Mouse (Mus musculus): ENCODE measurements at regions not wholly inside any gene's neighbourhood (a gene's known extent, or its start where the extent isn't known, plus 50 kb on each side); places are given as distances from the start of the nearest gene placed in this dataset.

DNA sequence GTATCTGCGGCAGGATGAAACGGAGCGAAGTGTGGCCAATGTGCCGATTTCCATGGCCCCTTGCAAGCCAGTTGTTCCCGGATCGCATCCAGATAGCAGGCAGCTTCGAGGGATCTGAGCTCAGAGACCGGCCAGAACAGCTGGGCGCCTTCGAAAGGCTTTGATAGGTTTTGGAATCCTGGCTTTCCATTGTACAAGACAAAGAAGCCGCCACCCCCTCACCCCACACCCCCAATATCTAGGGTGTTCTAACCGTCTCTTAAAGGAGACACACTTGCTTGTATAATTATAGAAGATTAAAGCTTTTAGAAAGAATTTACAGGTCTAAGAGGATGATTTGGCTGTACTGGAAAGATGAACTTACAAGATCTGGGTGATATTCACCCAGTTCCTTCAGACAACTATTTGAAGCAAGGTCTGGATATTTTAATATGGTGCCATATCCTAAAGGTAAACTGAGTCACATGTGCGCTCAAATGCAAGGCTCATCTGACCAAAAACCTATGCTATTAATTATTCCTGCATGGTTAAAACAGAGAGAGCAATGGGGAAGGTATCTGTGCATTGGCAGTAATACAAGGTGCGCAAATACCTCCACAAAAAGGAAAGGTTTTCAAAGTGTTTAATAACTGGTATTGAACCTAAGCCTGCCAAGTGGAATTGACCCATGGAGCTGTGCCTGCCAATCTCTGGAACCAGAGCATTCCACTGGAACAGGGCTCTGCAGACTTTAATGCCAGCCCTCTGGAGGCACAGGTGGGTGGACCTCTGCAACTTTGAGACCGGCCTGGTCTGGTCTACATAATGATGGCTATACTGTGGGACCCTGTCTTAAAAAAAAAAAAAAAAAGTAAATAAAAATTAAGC, 84.4 kb upstream of the Cpm start:
- intact Hi-C loops (cut with DNase I) = no loop called here
- no peak for DNase-seq (ENCODE audit: low spot score in 2 of 2)

DNA sequence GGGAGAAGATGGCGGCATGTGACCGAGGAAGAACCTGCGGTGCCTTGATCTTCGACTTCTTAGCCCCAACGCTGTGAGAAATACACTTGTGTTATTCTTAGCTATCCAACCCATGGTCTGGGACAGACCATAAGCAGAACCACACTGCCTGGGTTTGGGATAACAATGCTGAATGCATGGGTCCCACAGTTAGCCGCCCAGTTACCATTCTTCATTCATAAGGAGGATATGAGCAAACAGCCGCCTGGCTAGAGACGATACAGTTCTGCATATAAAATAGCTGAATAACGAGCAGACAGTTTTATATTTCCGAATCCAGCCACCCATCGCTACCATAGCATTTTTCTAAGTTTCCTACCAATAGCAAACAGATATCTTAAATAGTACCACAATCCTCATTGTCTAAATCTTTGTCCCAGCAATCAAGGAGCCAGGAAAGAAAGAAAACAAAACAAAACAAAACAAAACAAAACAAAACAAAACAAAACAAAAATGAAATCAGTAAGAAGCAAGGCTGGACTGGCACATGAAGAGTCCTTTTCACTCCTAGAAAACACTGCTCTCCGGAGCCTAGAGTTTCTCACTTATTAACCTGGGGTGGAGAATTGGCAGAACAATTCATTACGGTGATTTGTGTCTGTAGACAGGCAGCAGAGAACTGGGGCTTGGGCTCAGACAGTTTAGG, 85.2 kb upstream of the Cpm start:
- no peak for DNase-seq (ENCODE audit: low spot score in 2 of 2)
- intact Hi-C loops (cut with DNase I) = no loop called here

DNA sequence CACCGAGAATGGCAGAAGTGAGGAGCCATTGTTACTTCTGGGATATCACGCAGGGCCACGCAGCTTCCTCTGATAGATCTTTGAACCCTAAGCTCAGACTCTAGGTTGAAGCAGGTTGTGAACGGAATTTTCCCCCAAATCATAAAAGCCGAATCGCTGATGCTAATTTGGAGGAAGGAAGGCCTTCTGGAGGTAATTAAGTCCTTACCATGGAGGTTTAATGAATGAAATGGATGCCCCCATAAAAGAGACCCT, 85.7 kb upstream of the Cpm start:
- DNase-seq (ENCODE audit: low spot score in 2 of 2) = no peak
- intact Hi-C loops (cut with DNase I) = no loop called here

DNA sequence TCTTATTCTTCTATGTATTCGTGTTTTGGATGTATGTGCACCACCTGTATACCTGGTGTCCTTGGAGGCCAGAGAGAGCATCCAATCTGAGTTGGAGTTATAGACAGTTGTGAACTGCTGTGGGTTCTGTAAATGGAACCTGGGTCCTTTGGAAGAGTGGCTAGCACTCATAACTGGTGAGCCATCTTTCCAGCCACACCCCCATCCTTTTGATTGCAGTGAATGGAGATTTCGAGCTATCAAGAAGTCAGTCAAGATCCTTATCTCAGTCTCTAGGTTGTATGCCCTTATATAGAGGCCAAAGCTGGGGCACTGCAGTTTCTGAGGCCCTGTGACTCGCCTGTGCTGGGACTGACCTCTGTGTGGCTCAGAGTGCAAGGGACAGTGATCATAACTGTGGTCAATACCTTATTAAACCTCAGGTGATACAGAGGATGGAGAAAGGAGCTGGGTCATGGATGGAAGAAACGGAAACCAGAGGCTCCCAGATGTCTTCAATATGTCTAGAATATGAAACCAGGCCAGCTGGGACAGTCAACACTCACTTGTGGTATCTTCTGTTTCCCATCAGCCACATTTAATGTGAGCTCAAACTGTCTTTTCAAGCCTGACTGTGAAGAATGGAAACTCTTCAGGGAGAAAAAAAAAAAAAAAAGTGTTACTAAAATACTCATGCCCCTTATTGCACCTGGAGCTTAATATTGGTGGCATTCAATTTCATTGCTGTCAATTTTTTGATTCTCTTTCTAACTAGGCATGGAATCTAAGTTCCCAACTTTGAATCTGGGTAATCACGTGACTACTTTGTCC, 86.2 kb upstream of the Cpm start:
- intact Hi-C loops (cut with DNase I) = no loop called here

DNA sequence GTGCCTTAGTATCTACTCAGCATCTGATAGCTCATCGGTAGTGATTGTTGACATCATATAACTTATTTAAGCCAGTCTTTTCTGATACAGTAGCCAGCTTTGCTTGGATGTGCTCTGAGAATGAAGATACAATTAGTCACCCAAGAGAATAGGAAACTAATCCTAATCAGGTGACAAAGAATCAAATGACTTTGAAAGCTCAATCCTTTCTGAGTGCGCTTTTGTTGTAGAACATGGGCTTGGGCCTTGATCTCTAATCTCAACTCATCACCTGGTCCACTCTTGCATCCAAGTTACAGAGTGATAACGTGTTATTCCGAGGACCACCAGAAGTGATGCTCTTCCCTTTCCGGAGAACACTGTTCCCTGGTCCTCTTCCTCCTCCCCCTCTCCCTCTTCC, 86.9 kb upstream of the Cpm start:
- intact Hi-C loops (cut with DNase I) = no loop called here
- no peak for DNase-seq (ENCODE audit: low spot score in 2 of 2)

More for the DNA sequence above, 86.2 kb upstream of the Cpm start:
- DNase-seq (ENCODE audit: low spot score in 2 of 2) = no peak

DNA sequence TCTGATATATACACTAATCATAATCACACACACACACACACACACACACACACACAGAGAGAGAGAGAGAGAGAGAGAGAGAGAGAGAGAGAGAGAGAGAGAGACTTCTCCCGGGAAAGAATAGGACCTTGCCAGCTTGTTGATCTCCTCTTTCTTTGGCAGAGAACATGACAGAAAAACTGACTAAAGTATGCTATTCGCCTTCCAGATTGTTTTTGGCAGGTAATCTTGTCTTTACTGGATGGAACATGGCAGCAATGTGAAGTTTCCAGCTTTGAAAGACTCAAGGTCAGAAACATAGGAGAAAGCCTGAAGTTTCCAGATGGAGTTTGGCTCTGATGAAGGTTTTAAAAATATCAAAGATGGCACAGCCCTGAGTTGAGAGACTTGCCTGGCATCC, 87.8 kb upstream of the Cpm start:
- intact Hi-C loops (cut with DNase I) = no loop called here
- DNase-seq (ENCODE audit: low spot score in 2 of 2) = no peak

DNA sequence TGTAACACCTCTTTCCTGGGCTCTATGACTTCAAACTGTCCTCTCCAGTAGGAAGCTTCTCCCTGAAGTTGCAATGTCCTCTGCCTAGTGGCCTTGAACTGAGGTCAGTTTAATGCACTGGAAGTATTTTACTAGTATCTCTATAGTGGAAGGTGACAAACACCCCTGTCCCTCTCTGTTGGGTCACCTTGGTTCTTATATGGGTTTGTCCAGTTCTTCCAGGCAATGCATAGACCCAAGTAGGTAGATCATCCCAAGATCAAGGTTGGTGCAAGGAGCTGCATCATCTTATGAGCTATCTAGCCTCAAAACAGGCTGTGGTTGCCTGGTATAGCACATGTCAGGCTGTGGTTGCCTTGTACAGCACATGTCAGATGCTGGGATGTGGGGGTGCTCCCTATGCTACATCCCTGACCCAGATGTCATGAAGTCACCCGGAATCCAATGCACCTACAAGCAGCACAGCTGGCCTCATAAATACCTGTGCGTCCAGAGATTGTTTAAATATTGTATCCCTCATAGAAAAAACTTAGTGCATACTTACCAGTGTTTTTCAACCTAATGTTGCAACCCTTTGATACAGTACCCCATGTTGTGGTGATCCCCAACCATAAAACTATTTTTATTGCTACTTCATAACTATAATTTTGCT, 88.4 kb upstream of the Cpm start:
- no peak for DNase-seq (ENCODE audit: low spot score in 2 of 2)
- intact Hi-C loops (cut with DNase I) = no loop called here

DNA sequence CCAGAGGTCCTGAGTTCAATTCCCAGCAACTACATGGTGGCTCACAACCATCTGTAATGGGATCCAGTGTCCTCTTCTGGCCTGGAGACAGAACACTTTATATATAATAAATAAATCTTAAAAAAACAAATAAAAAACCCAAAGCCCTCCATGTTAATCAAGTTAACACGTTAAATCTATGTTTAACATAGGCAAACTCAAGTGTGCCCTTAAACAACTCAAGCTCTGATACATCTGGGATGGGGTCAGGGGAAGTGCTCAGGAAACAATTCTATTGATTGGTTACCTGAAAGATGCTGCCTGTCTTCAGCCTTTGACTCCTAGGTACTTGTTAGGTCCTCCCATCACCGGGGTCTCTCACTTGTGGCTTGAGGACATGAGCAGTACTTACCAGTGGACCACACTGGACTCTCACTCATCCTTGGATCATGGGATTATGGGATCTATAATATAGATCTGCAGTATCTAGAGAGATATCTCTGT, 89.1 kb upstream of the Cpm start:
- DNase-seq (ENCODE audit: low spot score in 2 of 2) = no peak
- intact Hi-C loops (cut with DNase I) = no loop called here

DNA sequence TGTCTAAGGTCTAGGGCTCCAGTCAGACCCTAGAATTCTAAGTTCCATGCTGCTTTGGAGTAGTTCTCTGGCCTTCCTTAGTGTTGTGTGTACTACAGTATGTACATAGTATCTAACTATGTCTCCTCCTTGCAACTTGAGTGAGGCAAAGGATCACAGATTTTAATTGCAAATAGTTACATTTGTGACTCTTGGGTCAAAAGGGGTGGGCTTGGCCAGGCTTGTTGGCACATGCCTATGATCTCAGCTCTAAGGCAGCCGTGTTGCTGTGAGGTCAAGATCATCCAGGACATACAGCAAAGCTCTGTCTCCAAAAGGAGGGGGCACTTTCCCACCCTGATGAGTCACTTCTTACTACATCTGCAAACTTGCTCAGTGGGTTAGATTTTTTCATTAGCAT, 89.8 kb upstream of the Cpm start:
- intact Hi-C loops (cut with DNase I) = no loop called here
- no peak for DNase-seq (ENCODE audit: low spot score in 2 of 2)

DNA sequence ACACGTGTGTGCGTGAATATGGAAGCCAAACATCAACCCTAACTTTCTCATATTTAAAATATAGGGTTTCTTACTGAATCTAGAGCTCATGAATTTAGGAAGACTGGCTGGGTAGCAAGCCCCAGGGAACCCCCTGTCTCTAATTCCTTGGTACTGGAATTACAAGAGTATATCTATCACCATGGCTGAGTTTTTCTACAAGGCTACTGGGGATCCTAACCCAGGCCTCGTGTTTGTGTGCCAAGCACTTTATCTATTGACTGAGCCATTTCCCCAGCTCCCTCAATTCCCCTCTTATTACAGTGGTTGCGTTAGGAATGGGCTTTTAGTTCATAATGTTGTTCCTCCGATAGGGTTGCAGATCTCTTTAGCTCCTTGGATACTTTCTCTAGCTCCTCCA, 90.6 kb upstream of the Cpm start:
- intact Hi-C loops (cut with DNase I) = no loop called here
- no peak for DNase-seq (ENCODE audit: low spot score in 2 of 2)

DNA sequence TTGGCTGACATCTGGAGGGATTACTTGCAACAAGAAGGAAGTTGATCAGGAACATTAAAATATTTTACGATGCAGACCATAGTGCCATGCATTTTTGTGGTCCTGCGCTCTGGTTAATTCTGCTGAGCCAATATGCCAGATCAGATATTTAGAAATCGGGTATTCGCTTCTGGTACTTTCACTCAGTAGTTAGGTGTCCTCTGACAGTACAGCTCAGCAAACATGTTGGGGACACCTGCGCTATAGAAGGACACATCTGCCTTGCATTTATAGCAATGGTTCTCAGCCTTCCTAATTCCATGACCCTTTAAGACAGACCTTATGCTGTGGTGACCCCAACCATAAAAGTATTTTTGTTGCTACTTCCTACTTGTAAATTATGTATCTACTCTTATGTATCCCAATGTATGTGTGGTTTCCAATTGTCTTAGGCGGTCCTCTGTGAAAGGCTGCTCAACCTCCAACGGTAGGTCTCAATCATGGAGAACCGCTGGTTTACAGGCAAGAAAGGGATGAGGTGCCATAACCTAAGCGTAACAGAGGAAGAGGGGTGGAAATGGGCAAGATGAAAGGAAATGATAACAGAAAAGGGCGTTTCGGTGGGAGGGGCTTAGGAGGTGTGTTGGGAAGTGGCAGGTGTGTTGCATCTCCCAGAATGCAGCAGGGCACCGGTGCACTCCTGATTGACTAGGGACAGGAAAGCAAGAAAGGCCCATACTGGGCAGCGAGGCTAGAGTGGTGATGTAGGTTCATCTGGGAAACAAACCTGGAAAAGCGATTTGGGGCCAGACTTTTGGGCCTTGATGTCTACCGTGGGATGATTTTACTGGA, 92.3 kb upstream of the Cpm start:
- intact Hi-C loops (cut with DNase I) = no loop called here
- DNase-seq (ENCODE audit: low spot score in 2 of 2) = no peak

DNA sequence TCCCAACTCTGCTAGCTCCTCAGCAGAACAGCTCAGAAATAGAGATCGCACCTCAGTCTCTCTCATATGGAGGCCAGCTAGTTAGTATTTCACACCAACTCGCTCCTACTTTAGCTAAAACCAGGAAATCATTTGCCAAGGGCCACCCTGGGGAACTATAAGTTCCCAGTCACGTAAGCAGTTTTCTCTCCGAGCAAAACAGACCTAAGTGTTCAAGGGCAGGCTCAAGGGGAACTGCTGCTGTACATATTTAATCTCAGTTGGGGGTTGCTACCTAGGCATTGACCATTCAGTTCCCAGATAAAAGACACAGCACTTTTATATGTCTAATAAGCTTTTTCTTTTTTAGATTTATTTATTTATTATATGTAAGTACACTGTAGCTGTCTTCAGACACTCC, 93.5 kb upstream of the Cpm start:
- intact Hi-C loops (cut with DNase I) = no loop called here
- no peak for DNase-seq (ENCODE audit: low spot score in 2 of 2)

DNA sequence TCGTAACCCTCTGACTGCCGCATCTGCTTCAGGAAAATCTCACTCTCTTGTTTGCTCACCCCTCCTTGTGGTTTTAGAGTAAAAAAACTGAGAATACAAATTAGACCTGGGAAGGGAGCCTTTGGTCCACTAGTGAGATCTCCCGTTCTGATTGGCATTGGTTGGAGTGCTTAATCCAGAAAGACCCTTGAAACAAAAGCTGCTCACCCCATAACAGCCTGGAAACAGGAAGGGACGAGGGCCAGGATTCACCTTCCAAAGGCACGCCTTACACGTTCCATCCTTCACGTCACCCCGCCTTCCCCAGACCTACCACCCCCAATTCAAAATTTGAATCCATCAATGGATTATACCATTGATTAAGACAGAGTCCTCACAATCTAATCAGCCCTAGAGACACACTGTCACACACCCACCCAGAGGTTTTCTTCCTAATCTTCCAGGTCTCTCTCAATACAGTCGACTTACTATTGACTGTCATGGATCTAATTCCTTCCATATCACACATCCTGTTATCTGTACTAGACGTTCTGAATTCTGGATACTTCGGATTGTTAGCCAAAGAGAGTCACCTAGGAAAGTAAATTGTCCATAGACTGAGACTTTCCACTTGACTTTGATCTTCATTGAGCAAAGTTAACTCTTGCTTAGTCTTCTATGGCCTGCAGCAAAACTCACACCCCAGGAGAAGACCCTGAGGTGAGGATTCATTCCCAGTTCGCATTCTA, 94.1 kb upstream of the Cpm start:
- DNase-seq (ENCODE audit: low spot score in 2 of 2) = no peak
- intact Hi-C loops (cut with DNase I) = no loop called here

DNA sequence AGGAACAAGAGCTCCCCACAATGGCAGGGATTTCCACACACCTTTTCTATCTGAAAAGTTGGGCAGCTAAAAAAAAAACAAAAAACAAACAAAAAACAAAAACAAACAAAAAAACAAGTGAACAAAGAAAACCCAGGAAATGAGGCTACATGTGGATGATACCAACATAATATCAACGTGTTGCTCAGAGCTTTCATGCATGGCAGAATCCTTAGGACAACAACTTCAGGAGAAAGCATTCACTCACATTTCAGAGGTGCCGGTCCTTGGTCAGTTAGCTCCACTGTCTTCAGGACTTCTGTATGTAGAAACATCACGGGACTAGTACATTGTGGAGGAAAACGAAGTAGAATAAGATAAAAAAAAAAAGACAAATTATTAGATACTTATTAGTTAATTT, 94.8 kb upstream of the Cpm start:
- intact Hi-C loops (cut with DNase I) = no loop called here
- DNase-seq (ENCODE audit: low spot score in 2 of 2) = no peak

DNA sequence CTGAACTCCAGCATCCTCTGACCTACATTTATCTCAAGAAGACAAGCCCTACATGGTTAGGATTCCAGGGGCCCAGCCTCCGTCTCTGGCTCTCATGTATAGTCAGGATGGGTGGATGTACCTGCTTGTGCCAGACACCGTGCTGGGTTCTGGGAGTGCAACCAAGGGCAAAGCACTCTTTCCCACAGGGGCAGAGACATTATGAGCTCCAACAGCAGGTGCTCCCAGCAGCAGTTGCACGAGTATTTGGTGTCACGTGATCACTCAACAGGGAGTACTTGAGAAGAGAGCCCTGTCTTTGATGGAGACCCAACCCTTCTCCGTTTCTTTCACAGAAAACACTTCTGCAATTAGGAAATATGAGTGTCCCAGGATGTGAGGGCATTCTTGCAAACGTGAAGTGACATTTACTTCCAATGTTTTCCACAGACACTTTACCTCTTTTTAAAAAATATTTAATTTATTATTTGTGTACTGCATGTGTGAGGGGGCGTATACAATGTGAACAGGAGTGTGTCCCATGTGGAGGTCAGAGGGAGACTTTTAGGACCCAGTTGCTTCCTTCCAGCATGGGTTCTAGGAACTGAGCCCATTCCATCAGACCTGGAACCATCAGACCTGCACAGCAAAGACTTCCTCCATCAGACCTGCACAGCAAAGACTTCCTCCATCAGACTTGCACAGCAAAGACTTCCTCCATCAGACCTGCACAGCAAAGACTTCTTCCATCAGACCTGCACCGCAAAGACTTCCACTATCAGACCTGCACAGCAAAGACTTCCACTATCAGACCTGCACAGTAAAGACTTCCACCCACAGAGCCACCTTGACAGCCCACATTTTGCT, 95.5 kb upstream of the Cpm start:
- intact Hi-C loops (cut with DNase I) = no loop called here
- DNase-seq (ENCODE audit: low spot score in 2 of 2) = no peak

DNA sequence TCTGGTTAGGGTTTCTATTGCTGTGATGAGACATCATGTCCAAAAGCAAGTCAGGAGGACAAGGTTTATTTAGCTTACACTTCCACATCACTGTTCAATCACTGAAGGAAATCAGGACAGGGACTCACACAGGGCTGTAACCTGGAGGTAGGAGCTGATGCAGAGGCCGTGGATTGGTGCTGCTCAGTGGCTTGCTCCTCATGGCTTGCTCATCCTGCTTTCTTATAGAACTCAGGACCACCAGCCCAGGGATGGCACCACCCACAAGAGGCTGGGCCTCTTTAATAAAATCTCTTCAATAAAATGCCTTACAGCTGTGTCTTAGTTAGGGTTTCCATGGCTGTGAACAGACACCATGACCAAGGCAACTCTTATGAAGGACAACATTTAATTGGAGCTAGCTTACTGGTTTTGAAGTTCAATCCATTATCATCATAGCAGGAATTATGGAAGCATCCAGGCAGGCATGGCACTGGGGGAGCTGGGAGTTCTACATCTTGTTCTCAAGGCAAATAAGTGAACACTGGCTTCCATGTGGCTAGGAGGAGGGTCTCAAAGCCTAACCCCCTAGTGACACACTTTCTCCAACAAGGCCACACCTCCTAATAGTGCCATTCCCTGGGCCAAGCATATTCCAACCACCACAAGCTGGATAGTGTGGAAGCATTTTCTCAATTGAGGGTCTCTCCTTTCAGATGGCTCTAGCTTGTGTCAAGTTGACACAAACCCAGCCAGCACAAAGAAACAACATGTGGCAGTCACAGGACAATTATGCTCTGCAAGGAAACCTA, 96.4 kb upstream of the Cpm start:
- DNase-seq (ENCODE audit: low spot score in 2 of 2) = no peak
- intact Hi-C loops (cut with DNase I) = no loop called here
